Mouse (Mus musculus) intestine, embryonic 16.5 days (tissue): ENCODE data around the gene Cby1. TPM values are rescaled to one million over a fixed set of nuclear protein-coding genes. Genes with fewer than 3 reads are reported as not detected.

Experiments used
- ATAC-seq: fragments of 200-750 bp; cut with Nextera tagmentation; 2 replicates; pipeline ENCODE4 v1.8.0; 2017; ENCODE audit warnings: moderate TSS enrichment, moderate library complexity
- H3K27ac ChIP-seq: fragments of 300-500 bp; sonication (generic); 2 replicates; pipeline ENCODE4 v1.5.1; 2014; ENCODE audit warnings: mild to moderate bottlenecking, low read length
- H3K27me3 ChIP-seq: fragments of 300-500 bp; sonication (generic); replicated peaks from 2 replicates; pipeline ENCODE4 v1.6.1; 2014; ENCODE audit warnings: low read length, control low read depth, mixed read lengths; ENCODE audit not compliant: control insufficient read depth, insufficient read depth
- H3K36me3 ChIP-seq: fragments of 300-500 bp; sonication (generic); 2 replicates; pipeline ENCODE4 v1.6.1; 2014; ENCODE audit warnings: low read length, control low read depth; ENCODE audit not compliant: control insufficient read depth, insufficient read depth
- H3K4me1 ChIP-seq: fragments of 300-500 bp; sonication (generic); 2 replicates; pipeline ENCODE4 v1.6.1; 2014; ENCODE audit warnings: low read length, control low read depth, mixed read lengths; ENCODE audit not compliant: control insufficient read depth, insufficient read depth
- H3K4me2 ChIP-seq: fragments of 300-500 bp; sonication (generic); 2 replicates; pipeline ENCODE4 v1.6.1; 2014; ENCODE audit warnings: low read depth, low read length, control low read depth
- H3K4me3 ChIP-seq: fragments of 300-500 bp; sonication (generic); 2 replicates; pipeline ENCODE4 v1.5.1; 2014; ENCODE audit warnings: mild to moderate bottlenecking, low read length
- H3K9ac ChIP-seq: fragments of 300-500 bp; sonication (generic); 2 replicates; pipeline ENCODE4 v1.6.1; 2014; ENCODE audit warnings: low read depth, low read length
- H3K9me3 ChIP-seq: fragments of 300-500 bp; sonication (generic); 2 replicates; pipeline ENCODE4 v1.6.1; 2016; ENCODE audit warnings: low read length, control low read depth; ENCODE audit not compliant: control insufficient read depth
- WGBS: fragments of 180-500 bp; shearing (Covaris S2); extraction: QIAGEN DNeasy Blood & Tissue Kit; methylation state at CpG from one replicate; pipeline ENCODE4 v1.1.7; 2014; 5-methylcytosine and 5-hydroxymethylcytosine counted together
- polyA plus RNA-seq: library from polyadenylated mRNA; unstranded; fragments of >200 nt; fragmentation: Nextera tagmentation; extraction: Ambion mirVana; gene quantifications from 2 replicates; pipeline ENCODE4 v1.2.1, GENCODE M21; 2015

Gene Cby1
- polyA plus RNA-seq, 1 experiment from 2014 or later, result 37.2 TPM

DNA sequence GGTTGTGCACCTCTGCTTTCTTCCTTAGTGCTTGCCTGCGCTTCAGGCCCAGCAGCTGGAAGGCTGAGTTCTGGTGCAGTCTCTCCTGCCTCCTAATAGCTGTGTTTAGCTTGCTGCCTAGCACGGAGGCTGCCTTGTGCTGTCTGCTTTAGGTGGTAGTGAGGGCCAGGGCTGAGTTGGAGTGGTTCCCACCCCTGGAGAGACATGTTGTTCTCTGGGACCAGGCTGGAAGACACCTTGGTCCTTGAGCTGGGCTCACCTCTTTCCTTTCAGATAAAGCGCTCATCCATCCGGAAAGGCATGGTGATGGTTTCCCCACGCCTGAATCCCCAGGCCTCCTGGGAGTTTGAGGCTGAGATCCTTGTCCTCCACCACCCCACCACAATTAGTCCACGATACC lies 57.7 kb downstream of the Cby1 start:
- WGBS, result 92% methylated on average over 6 of the region's 6 CpGs
- no peak for ATAC-seq
- Histone ChIP-seq H3K27me3 (no peaks in the 10 kb centered on the region), H3K9me3 (no peaks in the 10 kb centered on the region), H3K36me3 (peaks cover 21% of the 10 kb centered on the region), H3K4me3 (no peak overlapping the region), H3K4me1 (no peaks in the 10 kb centered on the region), H3K4me2 (no peak overlapping the region), H3K9ac (no peak overlapping the region), H3K27ac (no peak overlapping the region)

Other genes with a start within 250 kb of the Cby1 start
- 28.9 and 30.8 TPM in 2 replicates for gene Csnk1e, start 203.6 kb upstream of the Cby1 start, polyA plus RNA-seq
- gene Kcnj4, start 154.0 kb upstream of the Cby1 start, polyA plus RNA-seq, result not detected in 2 replicates
- gene Kdelr3, start 142.8 kb upstream of the Cby1 start, polyA plus RNA-seq, result 72.5 and 74.5 TPM in 2 replicates
- 29.4 and 29.8 TPM in 2 replicates for gene Ddx17, start 112.5 kb upstream of the Cby1 start, polyA plus RNA-seq
- 1.1 and 1.7 TPM in 2 replicates for gene Dmc1, start 54.1 kb upstream of the Cby1 start, polyA plus RNA-seq
- gene Fam227a, start 243 bp upstream of the Cby1 start, polyA plus RNA-seq, result 0.60 and 0.72 TPM in 2 replicates
- gene Tomm22, start 11.7 kb downstream of the Cby1 start, polyA plus RNA-seq, result 248 and 288 TPM in 2 replicates
- gene Josd1, start 28.7 kb downstream of the Cby1 start, polyA plus RNA-seq, result 14.1 and 17.0 TPM in 2 replicates
- 24.5 and 25.3 TPM in 2 replicates for gene Gtpbp1, start 31.6 kb downstream of the Cby1 start, polyA plus RNA-seq
- gene Sun2, start 83.3 kb downstream of the Cby1 start, polyA plus RNA-seq, result 2.8 and 3.3 TPM in 2 replicates
- gene Dnal4, start 118.7 kb downstream of the Cby1 start, polyA plus RNA-seq, result 38.8 and 43.0 TPM in 2 replicates
- gene Nptxr, start 145.6 kb downstream of the Cby1 start, polyA plus RNA-seq, result 1.3 and 1.8 TPM in 2 replicates
- not detected in 2 replicates for gene Npcd, start 175.0 kb downstream of the Cby1 start, polyA plus RNA-seq
- gene Cbx6, start 175.5 kb downstream of the Cby1 start, polyA plus RNA-seq, result 31.4 and 31.6 TPM in 2 replicates
- gene Apobec3, start 232.5 kb downstream of the Cby1 start, polyA plus RNA-seq, result 12.9 and 16.2 TPM in 2 replicates